ENCODE assay signal across 8 mouse cellular contexts in the genomic region with DNA sequence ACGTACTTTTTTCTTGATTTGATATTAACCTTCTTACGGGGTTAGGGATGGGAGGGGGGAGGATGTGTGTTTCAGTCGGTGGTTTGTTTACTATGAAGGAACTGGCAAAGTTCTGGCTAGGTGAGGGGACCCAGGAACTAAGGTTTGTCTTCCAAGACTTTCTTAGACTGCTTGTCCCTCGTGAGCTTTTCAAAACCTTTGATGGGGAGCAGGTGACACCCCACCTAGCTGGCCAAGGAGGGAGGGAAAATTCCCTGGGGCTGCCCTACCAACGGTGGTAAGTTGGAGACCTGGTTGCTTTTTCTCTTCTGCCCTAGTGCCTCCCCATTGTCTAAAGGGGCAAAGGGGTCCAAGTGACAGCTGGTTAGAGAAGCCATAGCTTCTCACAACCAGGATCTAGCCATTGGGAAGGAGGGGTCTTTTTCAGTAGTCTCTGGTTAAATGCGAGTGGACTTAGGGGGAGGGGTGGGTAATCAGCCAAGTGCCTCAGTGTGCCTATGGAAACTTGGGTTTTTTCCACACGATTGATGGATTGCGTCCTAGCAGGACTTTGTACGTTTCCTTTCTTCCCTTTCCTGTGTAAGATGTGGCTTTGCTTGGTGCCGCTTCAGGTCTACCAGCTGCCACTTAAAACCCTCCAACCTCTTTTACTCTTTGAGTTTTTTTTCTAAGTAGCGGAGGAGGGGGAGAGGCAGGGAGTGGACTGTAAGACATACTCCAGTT. TPM values are rescaled to one million over a fixed set of nuclear protein-coding genes. Genes with fewer than 3 reads are reported as not detected.
DNase-seq lines count a peak whose midpoint lies in the region; ATAC-seq and TF ChIP-seq lines count a peak whose summit lies in the region.

No protein-coding gene starts in this region.

- no peaks in the 10 kb centered on the region for H3K9me3 ChIP-seq in heart, embryonic 16.5 days (replicated peaks; ENCODE audit: control insufficient read depth, low read length)
- H3K9me3 ChIP-seq in liver, postnatal 0 days (ENCODE audit: low read length) = no peaks in the 10 kb centered on the region

- no peaks in the 10 kb centered on the region for H3K27me3 ChIP-seq in heart, embryonic 16.5 days (ENCODE audit: control insufficient read depth, insufficient read depth, low read length)
- H3K27me3 ChIP-seq in liver, postnatal 0 days (ENCODE audit: insufficient read depth, low read length) = peaks cover 25% of the 10 kb centered on the region

- 7% methylated on average over 11 of the region's 11 CpGs for WGBS in heart, embryonic 16.5 days
- 10% methylated on average over 11 of the region's 11 CpGs for WGBS in liver, postnatal 0 days (ENCODE audit: insufficient replicate concordance)

- H3K4me1 ChIP-seq in heart, embryonic 16.5 days (ENCODE audit: control insufficient read depth, insufficient read depth, low read length) = peaks cover 21% of the 10 kb centered on the region
- peaks cover 25% of the 10 kb centered on the region for H3K4me1 ChIP-seq in liver, postnatal 0 days (ENCODE audit: insufficient read depth)

- peak overlapping the region; percentile 88 for H3K4me2 ChIP-seq in heart, embryonic 16.5 days (ENCODE audit: low read depth, low read length)
- peak overlapping the region; percentile 77 for H3K4me2 ChIP-seq in liver, postnatal 0 days (ENCODE audit: low read depth, low read length)

- no peak for TF ChIP-seq CTCF in liver, postnatal 0 days (IDR thresholded peaks at IDR 0.05; ENCODE audit: low read depth)

- H3K27ac ChIP-seq in heart, embryonic 16.5 days (ENCODE audit: low read length) = peak overlapping the region; percentile 96
- H3K27ac ChIP-seq in liver, postnatal 0 days (ENCODE audit: low read depth) = peak overlapping the region; percentile 94

- no peak for TF ChIP-seq EP300 in liver, postnatal 0 days (IDR thresholded peaks at IDR 0.05; ENCODE audit: low read depth)

- no peak for ATAC-seq in heart, embryonic 16.5 days (replicated peaks; ENCODE audit: extremely low read depth, insufficient read depth, low FRiP score)
- no peak for ATAC-seq in liver, postnatal 0 days

- H3K9ac ChIP-seq in heart, embryonic 16.5 days (ENCODE audit: low read length) = peak overlapping the region; percentile 100
- H3K9ac ChIP-seq in liver, postnatal 0 days (replicated peaks) = peak overlapping the region; percentile 89

- peak; percentile 30 for DNase-seq in kidney, adult 18-20 months
- no peak for DNase-seq in kidney, postnatal 4 days
- peak; percentile 45 for DNase-seq in adipocyte (ENCODE audit: low spot score)
- no peak for DNase-seq in liver, postnatal 0 days
- DNase-seq in gastrocnemius, postnatal 25 days = no peak
- DNase-seq in testis, postnatal 10 days (ENCODE audit: low spot score) = no peak
- no peak for DNase-seq in left cerebral cortex, adult 18-20 months (ENCODE audit: low spot score in 2 of 2)

- H3K36me3 ChIP-seq in heart, embryonic 16.5 days (ENCODE audit: control insufficient read depth, insufficient read depth) = no peaks in the 10 kb centered on the region
- H3K36me3 ChIP-seq in liver, postnatal 0 days (replicated peaks; ENCODE audit: insufficient read depth, low read length) = no peaks in the 10 kb centered on the region; the same call in 1 of the 2 replicates

- peak overlapping the region; percentile 83 for H3K4me3 ChIP-seq in heart, embryonic 16.5 days (ENCODE audit: low read length)
- peak overlapping the region; percentile 64 for H3K4me3 ChIP-seq in liver, postnatal 0 days (ENCODE audit: low read depth, low read length)

RNA-seq across cellular contexts. Expression of a gene that starts 1.4 kb away (rescaled TPM):
- polyA plus RNA-seq in heart, embryonic 16.5 days (2015; fragmentation: Nextera tagmentation; extraction: Ambion mirVana) = 301 and 315 TPM in 2 replicates
- 125 and 140 TPM in 2 replicates for polyA plus RNA-seq in liver, postnatal 0 days (2015; fragmentation: Nextera tagmentation; extraction: Ambion mirVana)
- 10 to 100 TPM; 73.2 to 75.3 TPM for total RNA-seq in gastrocnemius, postnatal 25 days (2021)
- total RNA-seq in left cerebral cortex, adult 18-20 months (2021) = 10 to 100 TPM; 79.6 to 93.8 TPM

RNA-seq across cellular contexts. Expression of a gene that starts 12.0 kb away (rescaled TPM):
- not detected in 2 replicates for polyA plus RNA-seq in heart, embryonic 16.5 days (2015; fragmentation: Nextera tagmentation; extraction: Ambion mirVana)
- polyA plus RNA-seq in liver, postnatal 0 days (2015; fragmentation: Nextera tagmentation; extraction: Ambion mirVana) = 0.08 and 0.16 TPM in 2 replicates
- not detected for total RNA-seq in gastrocnemius, postnatal 25 days (2021)
- total RNA-seq in left cerebral cortex, adult 18-20 months (2021) = under 1 TPM; 0.82 to 0.98 TPM

RNA-seq across cellular contexts. Expression of a gene that starts 33.0 kb away (rescaled TPM):
- 28.4 and 28.5 TPM in 2 replicates for polyA plus RNA-seq in heart, embryonic 16.5 days (2015; fragmentation: Nextera tagmentation; extraction: Ambion mirVana)
- 21.3 and 22.5 TPM in 2 replicates for polyA plus RNA-seq in liver, postnatal 0 days (2015; fragmentation: Nextera tagmentation; extraction: Ambion mirVana)
- 1 to 10 TPM; 3.6 to 4.4 TPM for total RNA-seq in gastrocnemius, postnatal 25 days (2021)
- total RNA-seq in left cerebral cortex, adult 18-20 months (2021) = 10 to 100 TPM; 17.8 to 24.9 TPM

RNA-seq across cellular contexts. Expression of a gene that starts 45.3 kb away (rescaled TPM):
- polyA plus RNA-seq in heart, embryonic 16.5 days (2015; fragmentation: Nextera tagmentation; extraction: Ambion mirVana) = 151 and 161 TPM in 2 replicates
- polyA plus RNA-seq in liver, postnatal 0 days (2015; fragmentation: Nextera tagmentation; extraction: Ambion mirVana) = 70.9 and 76.4 TPM in 2 replicates
- 10 to 100 TPM; 46.3 to 53.2 TPM for total RNA-seq in gastrocnemius, postnatal 25 days (2021)
- total RNA-seq in left cerebral cortex, adult 18-20 months (2021) = 10 to 100 TPM; 66.5 to 68.2 TPM

Comparison
In these comparisons a context has a peak if more than half of its experiments do, and no peak if none do; other contexts are left out.
1. DNase-seq: peak in kidney, adult 18-20 months (single experiment) and adipocyte (single experiment); none in kidney, postnatal 4 days (0 of 2), liver, postnatal 0 days (single experiment), gastrocnemius, postnatal 25 days (single experiment), testis, postnatal 10 days (single experiment) and left cerebral cortex, adult 18-20 months (0 of 2).